8 mouse cellular contexts compared by ENCODE assay signal in the genomic region with DNA sequence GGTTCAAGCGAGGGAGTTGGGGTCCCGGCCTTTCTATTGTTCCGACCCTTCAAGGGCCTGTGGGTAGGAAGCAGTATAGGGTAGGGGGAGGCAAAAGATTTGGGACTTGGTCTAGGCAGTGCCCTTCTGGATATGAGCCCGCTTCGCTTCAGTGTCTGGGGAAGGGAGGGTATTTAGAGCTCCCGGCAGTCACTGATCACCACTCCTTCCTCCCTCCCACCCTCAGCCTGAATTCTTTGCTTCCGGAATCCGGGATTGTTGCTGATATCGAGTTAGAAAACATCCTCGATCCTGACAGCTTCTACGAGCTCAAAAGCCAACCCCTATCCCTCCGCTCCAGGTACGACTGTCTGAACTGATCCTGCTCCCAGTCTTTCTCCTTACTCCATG. TPM values are rescaled to one million over a fixed set of nuclear protein-coding genes. Genes with fewer than 3 reads are reported as not detected.
DNase-seq lines count a peak whose midpoint lies in the region; ATAC-seq and TF ChIP-seq lines count a peak whose summit lies in the region.

No protein-coding gene starts in this region.

- peak overlapping the region; percentile 59 for H3K4me2 ChIP-seq in lung, postnatal 0 days (replicated peaks; ENCODE audit: low read depth, low read length)

- ATAC-seq in erythroblast, adult 5-6 weeks (replicated peaks; ENCODE audit: low FRiP score, poor library complexity, severe bottlenecking): no peak
- no peak for ATAC-seq in G1E (ENCODE audit: extremely low read depth, insufficient number of reproducible peaks, low FRiP score, poor library complexity, severe bottlenecking)
- no peak for ATAC-seq in lung, postnatal 0 days
- ATAC-seq in activated CD4-positive, CD25-positive, alpha-beta regulatory T cell, adult 4 months: no peak

- no peak for DNase-seq in G1E (ENCODE audit: low spot score)
- peak; percentile 15 to 21 for DNase-seq in heart, postnatal 10 days
- DNase-seq in lung, postnatal 0 days (ENCODE audit: low spot score): no peak
- DNase-seq in MN1 (ENCODE audit: low spot score): no peak
- no peak for DNase-seq in gastrocnemius, postnatal 10 days

- 0 out of 2 replicates have a peak overlapping the region, but pooled peaks have one; percentile 32 for H3K9ac ChIP-seq in lung, postnatal 0 days (replicated peaks; ENCODE audit: low read depth)

- H3K27ac ChIP-seq in lung, postnatal 0 days (ENCODE audit: low read length): peak overlapping the region; percentile 62

- intact Hi-C loops in heart, postnatal 10 days (cut with DNase I): no loop called here

- TF ChIP-seq EP300 in lung, postnatal 0 days (IDR thresholded peaks at IDR 0.05): no peak

- 25% methylated on average over 13 of the region's 13 CpGs for WGBS in lung, postnatal 0 days

- no peak for TF ChIP-seq CTCF in G1E (IDR thresholded peaks at IDR 0.05; ENCODE audit: low read depth, low read length)
- no peak for TF ChIP-seq CTCF in lung, postnatal 0 days (IDR thresholded peaks at IDR 0.05)

- H3K4me1 ChIP-seq in erythroblast, embryonic 14.5 days (ENCODE audit: control insufficient read depth): peaks cover 71% of the 10 kb centered on the region
- peaks cover 63% of the 10 kb centered on the region for H3K4me1 ChIP-seq in G1E (ENCODE audit: insufficient read depth, low read depth, low read length)
- H3K4me1 ChIP-seq in lung, postnatal 0 days (ENCODE audit: insufficient read depth, low read depth, low read length): no peaks in the 10 kb centered on the region

- H3K27me3 ChIP-seq in erythroblast, embryonic 14.5 days (ENCODE audit: control insufficient read depth): no peaks in the 10 kb centered on the region
- no peaks in the 10 kb centered on the region for H3K27me3 ChIP-seq in G1E (ENCODE audit: insufficient read depth, low read length)
- H3K27me3 ChIP-seq in lung, postnatal 0 days (replicated peaks; ENCODE audit: insufficient read depth, low read length): no peaks in the 10 kb centered on the region

- H3K4me3 ChIP-seq in erythroblast, embryonic 14.5 days (replicated peaks): peak overlapping the region; percentile 71
- H3K4me3 ChIP-seq in G1E (ENCODE audit: low read depth, low read length): peak overlapping the region; percentile 79; the same call in 1 of the 2 replicates
- peak overlapping the region; percentile 23 for H3K4me3 ChIP-seq in lung, postnatal 0 days (ENCODE audit: low read depth, low read length)

- peaks cover 37% of the 10 kb centered on the region for H3K36me3 ChIP-seq in erythroblast, embryonic 14.5 days (ENCODE audit: control insufficient read depth)
- H3K36me3 ChIP-seq in G1E (replicated peaks): peaks cover 46% of the 10 kb centered on the region
- H3K36me3 ChIP-seq in lung, postnatal 0 days (ENCODE audit: insufficient read depth, low read length): no peaks in the 10 kb centered on the region; the same call in 1 of the 2 replicates

- peaks cover 2% of the 10 kb centered on the region; the same call in 1 of the 2 replicates for H3K9me3 ChIP-seq in erythroblast, embryonic 14.5 days (ENCODE audit: control insufficient read depth, low read length)
- H3K9me3 ChIP-seq in G1E (replicated peaks): no peaks in the 10 kb centered on the region
- H3K9me3 ChIP-seq in lung, postnatal 0 days (ENCODE audit: low read length): no peaks in the 10 kb centered on the region

RNA-seq across cellular contexts. Expression of gene Tfe3, which starts 2.9 kb away (rescaled TPM):
- polyA plus RNA-seq in erythroblast, embryonic 14.5 days (2012): 1.7 and 1.8 TPM in 2 replicates
- 16.1 and 20.2 TPM in 2 replicates for total RNA-seq in erythroblast, adult 5-6 weeks (2015; ENCODE audit: low replicate concordance)
- total RNA-seq in erythroblast, adult 5-6 weeks (2017; ENCODE audit: low replicate concordance): 7.1 and 18.2 TPM in 2 replicates
- total RNA-seq in G1E (2014; fragmentation: Nextera tagmentation): 78.7 and 81.0 TPM in 2 replicates
- 14.1 and 17.0 TPM in 2 replicates for total RNA-seq in G1E (2017)
- polyA plus RNA-seq in G1E (2012): 51.8 and 65.1 TPM in 2 replicates
- 10 to 100 TPM; 17.4 to 19.0 TPM for total RNA-seq in heart, postnatal 10 days (2021)
- 22.0 and 27.6 TPM in 2 replicates for polyA plus RNA-seq in lung, postnatal 0 days (2015; fragmentation: Nextera tagmentation; extraction: Ambion mirVana)
- 10 to 100 TPM; 10.5 to 16.7 TPM for total RNA-seq in gastrocnemius, postnatal 10 days (2021)
- polyA plus RNA-seq in activated CD4-positive, CD25-positive, alpha-beta regulatory T cell, adult 4 months (2017; shearing (Covaris generic)): 10 to 100 TPM in 1 of 2 experiments, 1 to 10 TPM in 1; 9.1 to 14.7 TPM

RNA-seq across cellular contexts. Expression of gene Ccdc120, which starts 14.6 kb away (rescaled TPM):
- polyA plus RNA-seq in erythroblast, embryonic 14.5 days (2012): 0.02 and 0.11 TPM in 2 replicates
- not detected in 2 replicates for total RNA-seq in erythroblast, adult 5-6 weeks (2015; ENCODE audit: low replicate concordance)
- total RNA-seq in erythroblast, adult 5-6 weeks (2017; ENCODE audit: low replicate concordance): 1.8 TPM in 1 of 2 replicates, not detected in the other
- total RNA-seq in G1E (2014; fragmentation: Nextera tagmentation): 1.4 and 2.3 TPM in 2 replicates
- 0.70 and 0.76 TPM in 2 replicates for total RNA-seq in G1E (2017)
- 10.2 and 12.2 TPM in 2 replicates for polyA plus RNA-seq in G1E (2012)
- total RNA-seq in heart, postnatal 10 days (2021): 1 to 10 TPM; 1.4 to 1.7 TPM
- 26.4 and 28.2 TPM in 2 replicates for polyA plus RNA-seq in lung, postnatal 0 days (2015; fragmentation: Nextera tagmentation; extraction: Ambion mirVana)
- total RNA-seq in gastrocnemius, postnatal 10 days (2021): 1 to 10 TPM; 1.0 to 1.5 TPM
- polyA plus RNA-seq in activated CD4-positive, CD25-positive, alpha-beta regulatory T cell, adult 4 months (2017; shearing (Covaris generic)): under 1 TPM in 1 of 2 experiments, not detected in 1; 0.20 TPM

RNA-seq across cellular contexts. Expression of gene Gripap1, which starts 24.3 kb away (rescaled TPM):
- 3.5 and 4.8 TPM in 2 replicates for polyA plus RNA-seq in erythroblast, embryonic 14.5 days (2012)
- total RNA-seq in erythroblast, adult 5-6 weeks (2015; ENCODE audit: low replicate concordance): 146 and 177 TPM in 2 replicates
- total RNA-seq in erythroblast, adult 5-6 weeks (2017; ENCODE audit: low replicate concordance): 200 and 207 TPM in 2 replicates
- total RNA-seq in G1E (2014; fragmentation: Nextera tagmentation) (77.0 and 116 TPM in 2 replicates), G1E (2017) (45.7 and 53.8 TPM in 2 replicates)
- polyA plus RNA-seq in G1E (2012): 24.6 and 30.6 TPM in 2 replicates
- 10 to 100 TPM; 27.7 to 30.2 TPM for total RNA-seq in heart, postnatal 10 days (2021)
- polyA plus RNA-seq in lung, postnatal 0 days (2015; fragmentation: Nextera tagmentation; extraction: Ambion mirVana): 22.1 and 25.6 TPM in 2 replicates
- 10 to 100 TPM; 15.3 to 22.7 TPM for total RNA-seq in gastrocnemius, postnatal 10 days (2021)
- 10 to 100 TPM; 46.6 to 58.8 TPM for polyA plus RNA-seq in activated CD4-positive, CD25-positive, alpha-beta regulatory T cell, adult 4 months (2017; shearing (Covaris generic))

RNA-seq across cellular contexts. Expression of gene Praf2, which starts 37.0 kb away (rescaled TPM):
- polyA plus RNA-seq in erythroblast, embryonic 14.5 days (2012): 0.30 and 0.59 TPM in 2 replicates
- 4.8 and 10.0 TPM in 2 replicates for total RNA-seq in erythroblast, adult 5-6 weeks (2015; ENCODE audit: low replicate concordance)
- 1.5 and 2.8 TPM in 2 replicates for total RNA-seq in erythroblast, adult 5-6 weeks (2017; ENCODE audit: low replicate concordance)
- total RNA-seq in G1E (2014; fragmentation: Nextera tagmentation) (22.6 and 34.0 TPM in 2 replicates), G1E (2017) (5.0 and 5.7 TPM in 2 replicates)
- 10.8 and 12.0 TPM in 2 replicates for polyA plus RNA-seq in G1E (2012)
- 10 to 100 TPM in 1 of 2 experiments, 1 to 10 TPM in 1; 9.4 to 10.6 TPM for total RNA-seq in heart, postnatal 10 days (2021)
- polyA plus RNA-seq in lung, postnatal 0 days (2015; fragmentation: Nextera tagmentation; extraction: Ambion mirVana): 18.3 and 18.8 TPM in 2 replicates
- 10 to 100 TPM in 1 of 2 experiments, 1 to 10 TPM in 1; 8.5 to 12.5 TPM for total RNA-seq in gastrocnemius, postnatal 10 days (2021)
- 10 to 100 TPM; 34.0 to 36.1 TPM for polyA plus RNA-seq in activated CD4-positive, CD25-positive, alpha-beta regulatory T cell, adult 4 months (2017; shearing (Covaris generic))

RNA-seq across cellular contexts. Expression of gene Gm45208, which starts 43.2 kb away (rescaled TPM):
- 0.46 and 0.51 TPM in 2 replicates for polyA plus RNA-seq in erythroblast, embryonic 14.5 days (2012)
- total RNA-seq in erythroblast, adult 5-6 weeks (2015; ENCODE audit: low replicate concordance): not detected in 2 replicates
- not detected in 2 replicates for total RNA-seq in erythroblast, adult 5-6 weeks (2017; ENCODE audit: low replicate concordance)
- total RNA-seq in G1E (2014; fragmentation: Nextera tagmentation) (not detected in 2 replicates), G1E (2017) (0.44 TPM in 1 of 2 replicates, not detected in the other)
- 1.1 and 2.0 TPM in 2 replicates for polyA plus RNA-seq in G1E (2012)
- total RNA-seq in heart, postnatal 10 days (2021): not detected
- polyA plus RNA-seq in lung, postnatal 0 days (2015; fragmentation: Nextera tagmentation; extraction: Ambion mirVana): 0.64 and 2.7 TPM in 2 replicates
- not detected for total RNA-seq in gastrocnemius, postnatal 10 days (2021)
- not detected for polyA plus RNA-seq in activated CD4-positive, CD25-positive, alpha-beta regulatory T cell, adult 4 months (2017; shearing (Covaris generic))

Comparison
In these comparisons a context has a peak if more than half of its experiments do, and no peak if none do; other contexts are left out.
1. H3K4me3 ChIP-seq: peak in every context shown above with its lines; median percentile 79 in G1E; 71 in erythroblast, embryonic 14.5 days; 23 in lung, postnatal 0 days.
2. DNase-seq: peak in heart, postnatal 10 days (2 of 2); none in G1E (single experiment), lung, postnatal 0 days (single experiment), MN1 (single experiment) and gastrocnemius, postnatal 10 days (single experiment).